Comparison of ENCODE assay signal across 23 mouse cellular contexts in the genomic region with DNA sequence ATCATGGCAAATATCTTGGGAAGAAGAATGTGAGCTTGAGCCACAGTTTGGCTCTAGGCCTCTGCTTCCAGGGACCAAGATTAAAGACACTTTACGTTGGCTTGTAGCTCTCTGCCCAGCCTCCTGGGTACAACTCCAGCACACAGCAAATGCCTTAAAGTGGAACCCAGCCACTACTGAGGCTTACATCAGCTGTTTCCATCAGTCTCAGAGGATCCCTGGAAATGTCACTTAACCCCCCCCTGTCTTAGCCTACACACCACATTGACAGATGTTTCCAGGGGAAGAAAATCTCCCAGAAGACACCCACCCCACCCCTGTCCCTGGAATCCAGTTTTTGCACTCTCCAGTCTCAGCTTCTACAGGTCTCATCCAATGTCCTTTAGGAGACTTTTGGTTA. TPM values are rescaled to one million over a fixed set of nuclear protein-coding genes. Genes with fewer than 3 reads are reported as not detected.
DNase-seq lines count a peak whose midpoint lies in the region; ATAC-seq and TF ChIP-seq lines count a peak whose summit lies in the region.
"Had no signal": no experiment of that assay in that cellular context is flagged by ENCODE, and none has a peak within 500 bp of the region (broad histone marks: within the 10 kb centered on the region; RNA-seq: fewer than 3 reads in every experiment).

No protein-coding gene starts in this region.

- H3K27me3 ChIP-seq in C2C12 (ENCODE audit: control insufficient read depth, insufficient read depth, insufficient read length) (no peaks in the 10 kb centered on the region), myocyte (ENCODE audit: control insufficient read depth, insufficient read depth, insufficient read length) (no peaks in the 10 kb centered on the region)
- H3K27me3 ChIP-seq: CH12.LX; embryonic facial prominence, embryonic 12.5 days; forebrain, embryonic 12.5 days; Patski had no signal

- H3ac ChIP-seq in C2C12 (ENCODE audit: control insufficient read depth, insufficient read length, low read depth) (no peak overlapping the region), myocyte (ENCODE audit: control insufficient read depth, insufficient read length) (no peak overlapping the region)

- H3K4me3 ChIP-seq in C2C12 (ENCODE audit: insufficient read depth, poor library complexity, severe bottlenecking) (no peak overlapping the region), myocyte (no peak overlapping the region)
- H3K4me3 ChIP-seq: embryonic facial prominence, embryonic 10.5 days; embryonic facial prominence, embryonic 12.5 days; forebrain, embryonic 12.5 days had no signal

- H3K79me3 ChIP-seq in C2C12 (ENCODE audit: low read depth) = no peaks in the 10 kb centered on the region

- H3K36me3 ChIP-seq in C2C12 (ENCODE audit: control insufficient read depth, insufficient read depth) (no peaks in the 10 kb centered on the region), myocyte (ENCODE audit: control insufficient read depth, insufficient read depth) (no peaks in the 10 kb centered on the region)
- H3K36me3 ChIP-seq: embryonic facial prominence, embryonic 10.5 days; embryonic facial prominence, embryonic 12.5 days; forebrain, embryonic 12.5 days; G1E had no signal

- DNase-seq in frontal cortex, adult 2 months (ENCODE audit: extremely low spot score in 1 of 2, low spot score in 1 of 2) = no peak
- no peak for DNase-seq in ovary, postnatal 36 days (ENCODE audit: low spot score)
- DNase-seq: adrenal gland, adult 8-10 months; adrenal gland, postnatal 14 days; adrenal gland, postnatal 36 days; cerebellum, adult 11-12 months; cerebellum, adult 2 months; cerebellum, adult 9-10 months; cerebellum, postnatal 10 days; cerebellum, postnatal 25 days; forebrain, postnatal 0 days had no signal

- no peaks in the 10 kb centered on the region for H3K79me2 ChIP-seq in C2C12 (ENCODE audit: control insufficient read depth, insufficient read depth)
- no peaks in the 10 kb centered on the region for H3K79me2 ChIP-seq in myocyte (ENCODE audit: control insufficient read depth, insufficient read depth)

- H3K4me2 ChIP-seq in myocyte (ENCODE audit: low read depth) = no peak overlapping the region
- H3K4me2 ChIP-seq: embryonic facial prominence, embryonic 12.5 days; forebrain, embryonic 12.5 days had no signal

- TF ChIP-seq POLR2A in myocyte (IDR thresholded peaks at IDR 0.05; ENCODE audit: insufficient read length, low read depth) = no peak

- no peak for TF ChIP-seq CTCF in C2C12 (IDR thresholded peaks at IDR 0.05; ENCODE audit: control insufficient read depth, insufficient read depth, insufficient read length)

- peak; percentile 13; the same call in 1 of the 2 replicates for ATAC-seq in frontal cortex, adult (ENCODE audit: low TSS enrichment)
- ATAC-seq: activated CD4-positive, CD25-positive, alpha-beta regulatory T cell, adult 4 months; CD4-positive, CD25-positive, alpha-beta regulatory T cell, adult 4 months; forebrain, embryonic 14.5 days; forebrain, postnatal 0 days; Patski had no signal

TF ChIP-seq in C2C12, 6 proteins besides CTCF, POLR2A, EP300 and RAD21:
- TF ChIP-seq MYOD1 (IDR thresholded peaks at IDR 0.05; ENCODE audit: control insufficient read depth, insufficient read length, low read depth) = peak; percentile 11
- TF ChIP-seq MAX (IDR thresholded peaks at IDR 0.05) = no peak

TF ChIP-seq in myocyte, 11 proteins besides CTCF, POLR2A, EP300 and RAD21:
- TF ChIP-seq TCF3 (IDR thresholded peaks at IDR 0.05; ENCODE audit: insufficient read length, low read depth) (no peak), USF1 (IDR thresholded peaks at IDR 0.05; ENCODE audit: low read depth) (no peak), SRF (IDR thresholded peaks at IDR 0.05; ENCODE audit: control insufficient read depth, insufficient read length, low read depth) (no peak), CEBPB (IDR thresholded peaks at IDR 0.05; ENCODE audit: insufficient read depth, poor library complexity, severe bottlenecking) (no peak), MYOD1 (IDR thresholded peaks at IDR 0.05; ENCODE audit: control insufficient read depth in 1 of 3, insufficient read length in 2 of 3, low read depth in 2 of 3) (peak in 2 of 3 experiments; percentile 62 to 79)

RNA-seq across cellular contexts. Expression of a gene that starts 16.1 kb away (rescaled TPM):
- polyA plus RNA-seq in frontal cortex, adult 2 months (2012; rRNA removed) = 1.1 and 1.2 TPM in 2 replicates
- polyA plus RNA-seq in C2C12 (2012; fragmentation: generic; extraction: Trizol) = 0.76 TPM
- 0.34 TPM for polyA plus RNA-seq in myocyte (2012; fragmentation: generic; extraction: Trizol)
- polyA plus RNA-seq: activated CD4-positive, CD25-positive, alpha-beta regulatory T cell, adult 4 months; G1E; Patski had no signal

RNA-seq across cellular contexts. Expression of a gene that starts 37.1 kb away (rescaled TPM):
- 11.0 and 11.9 TPM in 2 replicates for polyA plus RNA-seq in frontal cortex, adult 2 months (2012; rRNA removed)
- polyA plus RNA-seq in C2C12 (2012; fragmentation: generic; extraction: Trizol) (not detected), myocyte (2012; fragmentation: generic; extraction: Trizol) (0.07 TPM)
- polyA plus RNA-seq: activated CD4-positive, CD25-positive, alpha-beta regulatory T cell, adult 4 months; G1E had no signal

Comparison
In these comparisons a context has a peak if more than half of its experiments do, and no peak if none do; other contexts are left out.
1. RNA of a gene that starts 37.1 kb away (polyA plus RNA-seq): 11.0 to 11.9 TPM in frontal cortex, adult 2 months; 0.07 TPM in myocyte (single experiment) and not detected in C2C12 (single experiment); every median in the first group is over 10 times any median in the second.